Mouse (Mus musculus) adrenal gland, adult 8-10 months (tissue): ENCODE results near the gene Pde6b. TPM values are rescaled to one million over a fixed set of nuclear protein-coding genes. Genes with fewer than 3 reads are reported as not detected.

ENCODE experiments used
- DNase-seq: peaks from one replicate; pipeline ENCODE4 v3.0.0; 2022
- total RNA-seq, 4 experiments: library from RNA; stranded (reverse); gene quantifications; 2 replicates each; pipeline ENCODE4 v1.2.4; 2022

Gene Pde6b
- total RNA-seq: not detected

DNA sequence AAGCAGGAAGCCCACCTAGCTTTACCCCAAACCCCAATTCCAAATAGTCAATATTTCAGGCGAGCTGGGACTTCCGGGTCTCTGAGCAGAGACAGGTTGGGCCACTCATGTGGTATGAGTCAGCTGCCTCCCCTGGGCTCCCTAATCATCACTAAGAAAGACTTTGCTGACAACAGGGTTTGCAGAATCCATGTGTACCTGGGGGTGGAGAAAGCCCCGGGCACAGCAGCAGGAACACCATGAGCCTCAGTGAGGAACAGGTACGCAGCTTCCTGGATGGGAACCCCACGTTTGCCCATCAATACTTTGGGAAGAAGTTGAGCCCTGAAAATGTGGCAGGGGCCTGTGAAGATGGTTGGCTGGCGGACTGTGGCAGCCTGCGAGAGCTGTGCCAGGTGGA is at the start of gene Pde6b:
Gene Pde6b (plus strand): TSS at position 191 of the 400 bp plus-strand sequence.
- no peak for DNase-seq

DNA sequence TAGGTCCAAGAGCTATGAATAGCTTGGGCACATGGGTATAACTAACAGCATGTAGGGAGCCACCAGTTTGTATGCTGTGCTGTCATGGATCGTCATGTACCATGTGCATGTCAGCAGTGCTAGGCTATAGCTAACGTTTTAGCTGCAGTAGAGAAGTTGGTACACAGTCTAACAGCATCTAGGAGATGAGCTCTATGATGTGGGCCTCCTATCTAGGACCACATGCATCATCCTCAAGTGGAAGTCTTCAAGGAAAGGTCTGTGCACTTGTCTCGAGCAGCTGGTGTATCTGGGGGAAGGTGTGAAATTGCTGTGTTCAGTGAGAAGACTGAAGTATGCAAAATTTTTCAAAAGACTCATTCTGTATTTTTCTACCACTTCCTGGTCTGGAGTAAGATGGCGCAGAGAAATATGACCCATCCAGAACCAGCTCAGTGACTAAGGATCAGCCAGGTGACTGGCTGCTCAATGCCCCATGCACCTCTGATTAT is 44.5 kb upstream of the Pde6b start:
- DNase-seq: no peak

DNA sequence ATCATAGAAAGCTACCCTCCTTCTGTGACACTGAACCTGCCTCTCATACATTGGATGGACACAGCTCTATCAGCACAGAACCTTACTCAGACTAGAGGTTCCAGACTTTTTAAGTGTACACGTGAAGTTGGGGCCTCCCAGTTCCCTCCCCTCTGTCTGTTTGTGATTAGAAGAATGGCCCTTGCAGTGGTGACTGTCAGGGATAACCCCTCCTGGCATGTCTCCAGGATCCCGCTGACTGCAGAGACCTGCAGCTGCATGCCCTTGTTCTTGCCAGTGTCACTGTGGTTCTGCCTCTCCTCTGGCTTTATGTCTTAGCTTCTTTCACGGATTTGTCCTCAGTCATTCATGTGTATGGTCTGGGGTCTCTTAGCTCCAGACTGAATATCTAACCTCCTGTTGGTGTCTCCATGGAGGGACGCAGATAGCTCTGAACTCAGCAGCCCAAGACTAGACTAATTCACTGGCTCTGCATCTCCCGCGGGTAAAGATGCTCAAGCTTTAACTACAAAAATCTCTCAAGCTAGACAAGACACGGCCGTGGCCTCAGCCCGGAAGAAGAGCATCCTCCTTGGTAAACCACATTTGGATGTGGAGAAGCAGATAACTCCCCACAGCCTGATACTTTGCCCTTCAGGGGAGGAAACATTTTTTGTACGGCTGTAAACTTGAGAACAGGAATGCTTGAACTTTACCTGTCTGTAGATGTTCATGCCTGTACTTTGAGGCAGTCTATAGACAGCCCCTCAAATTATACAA is 42.7 kb upstream of the Pde6b start:
- DNase-seq: no peak

DNA sequence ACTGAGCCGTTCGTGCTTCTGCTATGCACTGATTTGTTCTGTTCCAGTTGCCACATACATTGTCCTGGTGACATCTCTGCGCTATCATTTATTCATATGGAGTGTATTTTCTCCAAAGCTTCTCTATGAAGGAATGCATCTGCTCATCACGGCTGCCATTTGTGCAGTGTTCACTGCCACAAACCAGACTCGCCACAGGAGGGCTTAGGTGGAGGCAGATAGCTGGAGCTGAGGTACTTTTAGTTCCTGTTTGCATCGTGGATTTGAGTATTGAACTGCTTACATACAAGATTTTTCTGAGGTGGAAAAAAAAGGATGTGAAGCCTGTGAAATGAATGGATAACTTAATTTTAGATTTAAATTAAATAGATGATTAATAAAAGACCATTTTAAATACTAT is 40.3 kb upstream of the Pde6b start:
- DNase-seq: no peak

DNA sequence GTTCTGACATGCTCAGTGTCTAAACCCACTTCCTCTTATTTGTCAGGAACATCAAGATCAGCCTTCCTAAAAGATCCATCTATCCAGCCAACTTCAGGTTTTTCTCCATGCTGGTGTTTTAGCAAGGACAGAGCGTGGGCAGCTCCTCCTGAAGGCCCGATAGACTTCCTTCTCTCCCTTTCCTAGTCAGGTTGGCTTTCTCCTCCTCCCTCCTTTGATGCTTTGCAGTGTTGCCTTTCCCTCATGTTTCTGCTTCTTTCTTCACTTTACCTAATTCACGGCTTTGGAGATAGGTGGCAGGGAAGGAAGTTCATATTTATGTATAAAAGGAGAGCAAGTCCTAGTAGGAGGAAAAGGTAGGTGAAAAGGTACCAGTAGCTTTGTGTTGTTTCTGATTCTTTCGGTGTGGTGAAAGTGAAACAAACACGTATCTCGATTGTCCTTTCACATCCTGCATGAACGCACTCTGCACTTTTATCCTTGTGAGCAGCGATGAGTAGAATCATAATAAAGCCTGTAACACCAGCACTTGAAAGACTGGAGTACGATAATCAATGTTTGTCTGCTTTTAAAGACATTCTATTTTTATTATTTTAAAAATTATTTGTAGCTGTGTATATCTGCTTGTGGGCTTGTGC is 38.6 kb upstream of the Pde6b start:
- DNase-seq: no peak

DNA sequence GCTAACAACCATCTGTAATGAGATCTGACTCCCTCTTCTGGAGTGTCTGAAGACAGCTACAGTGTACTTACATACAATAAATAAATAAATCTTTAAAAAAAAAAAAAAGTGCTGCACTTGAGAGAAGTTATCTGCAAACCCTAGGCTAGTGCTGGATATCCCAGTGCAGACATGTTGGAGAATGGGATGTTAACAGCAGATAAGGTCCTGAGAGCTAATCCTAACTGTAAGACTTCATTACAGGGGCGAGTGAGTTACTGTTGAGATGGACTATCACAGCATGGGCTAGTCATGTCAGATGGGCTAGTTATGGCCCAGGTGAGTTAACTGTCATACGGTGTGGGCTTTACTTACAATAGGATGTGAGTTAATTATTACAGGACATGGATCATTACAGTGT is 34.1 kb upstream of the Pde6b start:
- no peak for DNase-seq

DNA sequence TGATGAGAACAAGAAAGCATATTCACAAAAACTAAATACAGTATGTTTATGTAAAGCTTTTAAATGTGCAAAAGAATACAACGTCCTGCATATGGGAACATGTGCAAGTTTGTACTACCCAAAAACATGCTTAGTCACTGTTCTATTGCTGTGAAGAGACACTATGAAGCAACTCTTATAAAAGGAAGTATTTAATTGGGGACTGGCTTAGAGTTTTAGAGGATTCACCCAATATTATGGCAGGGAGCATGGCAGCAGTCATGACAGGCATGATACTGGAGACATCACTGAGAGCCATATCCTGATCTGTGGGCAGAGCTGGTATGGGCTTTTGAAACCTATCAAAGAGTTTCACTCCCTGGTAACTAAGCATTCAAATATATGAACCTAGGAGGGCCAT is 30.3 kb upstream of the Pde6b start:
- DNase-seq: no peak

DNA sequence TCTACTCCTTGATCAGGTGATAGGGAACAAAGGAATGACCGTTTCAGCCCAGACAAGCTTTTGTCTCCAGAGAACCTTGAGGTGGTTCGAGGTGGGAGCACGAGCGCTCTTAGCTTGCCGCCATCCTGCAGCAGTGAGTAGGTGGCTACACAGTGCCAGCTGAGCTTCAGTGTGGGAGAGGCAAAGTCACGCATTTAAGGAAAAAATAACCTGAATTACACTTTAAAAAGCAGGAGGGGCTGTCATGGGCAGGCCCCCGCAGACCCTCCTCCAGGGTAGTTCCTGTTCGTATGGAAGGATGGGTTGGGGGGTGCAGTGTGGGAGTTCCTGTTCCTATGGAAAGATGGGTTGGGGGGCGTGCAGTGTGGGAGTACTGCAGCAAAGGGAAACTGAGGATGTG is 28.7 kb upstream of the Pde6b start:
- no peak for DNase-seq

DNA sequence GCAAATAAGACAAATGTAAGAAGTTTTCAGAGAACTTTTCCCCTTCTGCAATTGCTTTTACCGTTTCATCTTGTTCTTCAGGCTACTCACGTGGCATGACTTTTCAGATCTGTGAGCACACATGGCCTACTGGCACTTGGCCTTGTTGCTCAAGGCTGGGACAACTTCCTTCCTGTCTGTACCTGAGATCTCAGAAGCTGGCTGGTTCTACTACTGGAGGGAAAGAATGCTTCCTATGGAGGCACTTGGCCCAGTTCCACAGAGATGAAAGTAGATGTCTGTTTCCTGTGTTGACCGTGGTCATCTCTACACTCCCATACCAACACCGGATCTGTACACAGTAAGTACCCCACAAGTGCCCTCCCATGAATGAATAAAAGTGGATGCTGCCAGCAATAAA is 28.0 kb upstream of the Pde6b start:
- no peak for DNase-seq

DNA sequence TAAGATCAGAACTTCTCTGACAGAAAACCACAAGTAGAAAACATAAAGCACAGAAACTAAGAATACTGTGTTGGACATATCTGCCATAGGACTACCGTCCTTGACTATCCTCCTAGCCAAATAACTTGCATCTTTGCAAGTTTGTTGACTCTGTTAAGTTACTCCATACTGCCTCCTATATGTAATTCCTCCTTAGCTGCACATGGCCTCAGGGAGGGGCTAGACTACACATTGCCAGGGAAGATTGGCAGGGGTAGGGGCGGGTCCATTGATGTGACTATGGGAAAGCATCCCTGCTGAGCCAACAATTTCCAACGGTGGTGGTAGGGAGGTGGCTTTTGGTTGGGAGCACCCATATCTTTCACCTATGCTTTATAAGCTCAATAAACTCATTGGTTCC is 25.9 kb upstream of the Pde6b start:
- DNase-seq: no peak

DNA sequence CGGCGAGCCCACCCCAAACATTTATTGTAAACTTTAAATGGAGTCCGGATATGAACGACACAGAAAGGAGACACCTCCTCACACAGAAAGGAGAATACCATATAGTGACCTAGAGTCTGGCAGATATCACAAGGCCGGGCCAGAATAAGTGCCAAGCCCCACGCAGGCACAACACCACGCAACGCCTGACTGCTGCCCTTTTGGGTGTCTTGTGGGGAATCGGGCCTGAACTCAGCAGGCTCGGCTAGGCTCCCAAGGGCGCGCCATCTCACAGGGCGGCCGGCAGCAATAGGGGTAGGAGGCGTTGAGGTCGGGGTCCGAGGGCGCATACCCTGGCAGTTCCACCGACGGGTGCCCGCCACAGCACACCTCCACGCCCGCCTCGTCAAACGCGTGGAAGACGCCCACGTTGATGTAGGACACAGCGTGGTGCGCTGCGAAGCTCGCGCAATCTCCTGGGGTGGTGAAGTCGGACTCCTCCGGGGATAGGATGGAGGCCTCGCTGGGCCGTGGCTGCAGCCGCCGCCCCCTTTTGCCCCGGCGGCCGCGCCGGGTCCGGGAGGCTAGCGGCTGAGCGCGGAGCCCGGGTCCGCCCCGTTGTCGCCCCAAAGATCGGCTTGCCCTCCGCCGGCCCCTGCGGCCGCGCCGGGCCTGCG is 21.7 kb upstream of the Pde6b start:
- no peak for DNase-seq

DNA sequence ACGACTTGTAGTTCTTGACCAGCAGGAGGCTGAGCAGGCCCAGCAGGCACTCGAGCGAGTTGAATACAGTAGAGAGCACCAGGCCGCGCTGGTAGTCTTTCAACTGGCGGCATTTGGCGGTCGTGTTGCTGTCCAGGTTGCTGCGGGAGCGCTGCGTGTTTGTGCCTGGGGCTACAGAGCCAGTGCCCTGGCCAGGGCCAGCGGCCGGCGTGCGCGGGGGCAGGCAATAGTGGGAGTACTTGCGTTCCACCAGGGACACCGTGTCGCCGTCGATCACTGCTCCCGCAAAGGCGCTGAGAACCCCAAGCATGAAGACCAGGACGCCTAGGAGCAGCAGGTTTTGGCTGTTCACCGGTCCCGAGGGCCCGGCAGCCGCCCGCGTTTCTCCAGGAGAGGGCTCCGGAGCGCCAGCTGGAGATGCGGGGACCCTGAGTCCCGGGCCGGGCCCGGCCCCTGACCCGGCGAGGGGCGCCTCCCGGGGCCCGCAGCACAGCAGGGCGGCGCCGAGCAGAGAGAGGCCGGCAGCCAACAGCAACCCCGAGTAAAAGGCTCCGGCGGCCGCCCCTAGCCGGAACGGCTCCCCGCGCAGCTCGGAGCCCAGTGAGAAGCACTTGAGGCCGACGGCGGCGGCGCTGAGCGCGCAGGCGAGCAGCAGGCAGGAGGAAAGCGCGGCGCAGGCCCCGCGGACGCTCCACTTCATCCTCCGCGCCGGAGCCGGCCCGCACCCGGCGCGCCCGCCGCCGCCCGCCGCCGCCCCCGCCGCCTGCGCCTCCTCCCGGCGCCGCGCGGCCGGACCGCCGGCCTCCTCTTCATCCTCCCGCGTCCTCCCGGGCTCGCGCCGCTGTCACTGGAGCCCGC is 21.0 kb upstream of the Pde6b start:
- peak; percentile 29 for DNase-seq

DNA sequence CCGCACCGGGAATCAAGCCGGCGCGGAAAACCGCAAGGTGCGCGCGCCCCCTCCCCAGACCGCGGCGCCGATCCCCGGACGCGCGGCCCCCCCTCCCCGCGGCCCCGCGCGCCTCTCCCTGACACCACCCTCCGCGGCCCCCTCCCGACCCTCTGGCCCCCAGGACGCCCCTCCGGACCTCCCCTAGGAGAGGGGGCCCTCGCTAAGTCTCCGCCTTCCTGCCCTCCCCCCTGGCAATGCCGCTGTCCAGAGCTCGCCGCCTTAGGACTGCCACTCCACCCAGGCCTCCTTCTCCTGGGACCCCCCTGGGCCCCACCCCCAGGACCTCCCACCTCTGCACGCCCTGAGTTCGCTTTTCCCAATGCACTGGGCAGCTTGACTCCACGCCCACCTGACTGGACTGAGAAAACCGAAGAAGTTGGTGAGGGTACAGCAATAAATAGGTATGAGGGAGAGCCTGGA is 20.3 kb upstream of the Pde6b start, which contains the start of gene Gm42517:
Gene Gm42517 (minus strand): TSS at position 52 of the 462 bp plus-strand sequence.
- DNase-seq: no peak

DNA sequence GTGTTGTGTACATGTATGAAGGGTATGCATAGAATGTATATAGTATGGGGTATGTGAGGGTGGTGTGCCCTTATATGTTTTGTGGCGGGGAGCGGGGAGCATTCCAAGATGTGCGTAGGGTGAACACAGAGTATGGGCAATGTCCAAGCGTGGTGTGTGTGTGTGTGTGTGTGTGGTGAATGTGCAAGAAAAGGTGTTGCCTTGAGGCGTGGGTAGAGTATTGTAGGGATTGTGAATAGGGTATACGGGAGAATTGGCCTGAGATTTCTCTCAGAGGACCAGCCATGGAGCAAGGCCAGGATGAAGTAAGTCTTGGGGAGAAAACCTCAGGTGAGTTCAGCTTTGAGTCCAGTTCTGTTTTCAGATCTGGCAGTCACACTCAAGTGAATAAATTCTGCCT is 19.7 kb upstream of the Pde6b start:
- DNase-seq: no peak

DNA sequence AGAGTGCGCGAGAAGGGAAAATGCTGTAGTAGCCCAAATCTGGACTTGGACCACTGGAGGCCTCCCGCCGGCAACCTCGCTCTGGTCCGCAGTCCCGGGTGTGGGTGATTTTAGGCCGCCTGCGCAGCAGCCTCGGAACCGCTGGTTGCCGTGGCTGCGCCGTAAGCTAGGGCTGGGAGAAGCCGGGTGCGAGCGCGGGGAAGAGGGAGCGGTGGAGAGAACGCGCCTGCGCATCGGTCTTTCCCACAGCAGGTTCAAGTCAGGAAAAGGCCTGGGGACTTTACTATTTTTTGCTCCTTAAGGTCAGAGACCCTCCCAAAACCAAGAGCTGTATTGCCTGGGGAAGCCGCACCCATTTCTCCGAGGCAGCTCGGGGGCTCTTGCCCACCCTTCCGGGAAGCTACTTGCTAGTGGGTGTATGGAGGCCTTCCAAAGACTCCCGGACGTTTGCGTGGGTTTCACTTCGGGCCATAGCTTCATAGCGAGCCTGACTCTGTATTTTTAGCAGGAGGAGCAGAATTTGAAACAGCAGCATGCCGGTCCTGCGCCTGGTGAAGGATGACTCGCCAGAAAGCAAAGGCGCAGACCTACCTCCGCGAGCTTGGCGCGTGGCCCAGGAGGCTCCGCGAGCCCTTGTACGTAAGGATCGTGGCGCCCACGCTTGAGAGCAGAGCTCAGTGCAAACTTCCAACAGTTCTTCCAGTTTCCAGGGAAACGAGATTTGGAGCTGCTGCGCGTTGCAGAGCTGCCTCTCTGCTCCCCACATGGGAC is 19.2 kb upstream of the Pde6b start:
- peak; percentile 33 for DNase-seq

DNA sequence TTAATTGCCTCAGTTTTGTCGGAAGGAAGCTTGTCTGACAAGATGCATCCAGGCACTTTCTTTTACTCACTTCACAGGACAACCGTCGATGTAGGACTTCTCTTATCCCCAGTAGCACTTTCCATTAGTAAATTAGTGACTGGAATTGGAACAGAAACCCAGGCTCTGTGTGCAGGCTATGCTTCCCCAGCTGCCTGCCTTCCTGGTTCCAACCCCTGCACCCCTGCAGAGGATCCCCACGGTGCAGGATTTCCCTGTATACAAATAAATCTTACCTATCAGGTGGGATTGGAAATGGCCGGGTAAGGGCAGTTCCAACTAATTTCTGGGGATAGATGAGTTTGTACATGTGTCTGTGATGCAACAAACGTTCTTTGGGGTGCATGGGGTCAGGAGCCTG is 18.2 kb upstream of the Pde6b start:
- no peak for DNase-seq

DNA sequence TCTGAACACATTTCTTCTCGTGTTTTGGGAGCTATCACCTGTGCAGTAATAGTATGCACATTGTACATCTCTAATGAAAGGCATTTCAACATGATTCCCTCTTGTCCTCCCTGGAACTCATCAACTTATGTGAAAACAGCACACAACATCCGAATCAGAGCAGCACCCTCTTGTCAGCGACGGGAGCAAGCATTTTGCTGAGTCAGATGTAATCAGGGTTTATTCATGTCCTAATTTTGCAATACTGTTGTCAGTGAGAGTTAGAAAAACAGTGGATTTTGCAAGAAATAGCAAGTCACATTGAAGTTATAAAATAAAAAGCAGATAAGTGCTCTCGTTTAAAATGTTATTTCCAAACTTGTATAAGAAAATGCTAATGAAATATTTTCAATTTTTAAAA is 14.1 kb upstream of the Pde6b start:
- DNase-seq: no peak

DNA sequence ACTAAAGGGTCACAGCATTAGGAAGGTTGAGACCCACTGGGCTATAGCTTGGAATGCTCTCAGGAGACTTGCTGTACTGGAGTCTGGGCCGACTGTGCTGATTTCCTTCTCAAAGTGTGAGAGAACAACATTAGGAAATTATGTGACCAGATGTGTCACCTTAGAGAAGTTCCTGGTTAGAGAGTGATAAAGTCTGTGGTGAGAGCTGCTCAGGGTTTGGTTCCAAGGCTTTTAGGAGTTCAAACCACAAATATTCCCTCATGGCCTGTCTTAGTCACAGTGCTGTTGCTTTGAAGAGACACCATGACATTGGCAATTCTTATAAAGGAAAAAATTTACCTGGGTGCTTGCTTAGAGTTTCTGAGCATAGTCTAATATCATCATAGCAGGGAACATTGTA is 12.1 kb upstream of the Pde6b start:
- DNase-seq: no peak

DNA sequence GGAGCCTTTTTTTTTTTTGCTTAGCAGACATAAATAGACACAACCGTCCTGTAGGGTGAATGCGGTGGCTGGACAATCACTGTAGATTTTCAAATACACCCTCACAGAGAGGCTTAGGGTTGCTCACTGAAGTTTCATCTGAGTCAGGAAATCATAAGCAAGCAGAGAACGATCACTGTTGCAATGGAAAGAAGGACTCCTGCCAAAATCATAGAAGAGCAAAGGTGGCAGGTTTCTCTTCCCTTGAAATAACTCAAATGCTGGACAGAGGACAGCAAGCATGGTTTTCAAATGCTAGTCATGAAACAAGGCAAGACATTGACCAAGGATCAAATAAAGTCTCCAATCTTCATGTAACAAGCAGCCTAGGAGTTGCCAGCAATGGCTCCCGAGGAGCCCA is 9.8 kb upstream of the Pde6b start:
- DNase-seq: no peak

DNA sequence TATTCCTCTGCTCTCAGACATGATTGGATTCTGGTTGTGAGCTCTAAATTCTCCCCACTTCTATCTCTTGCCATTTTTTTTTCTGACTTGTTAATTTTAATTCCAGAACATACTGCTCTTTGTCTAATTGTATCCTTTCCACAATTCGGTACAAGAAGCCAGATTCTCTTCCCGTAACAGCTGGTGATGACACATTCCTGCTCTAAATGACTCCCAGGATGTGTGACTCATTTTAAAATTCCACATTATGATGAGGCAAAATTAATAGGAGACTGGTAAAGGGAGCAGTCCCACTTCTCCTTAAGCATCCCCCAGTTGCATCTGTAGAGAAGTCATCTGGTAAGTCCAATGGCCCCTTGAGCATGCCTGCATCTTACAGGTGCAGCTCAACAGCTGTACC is 2.6 kb upstream of the Pde6b start:
- DNase-seq: no peak

DNA sequence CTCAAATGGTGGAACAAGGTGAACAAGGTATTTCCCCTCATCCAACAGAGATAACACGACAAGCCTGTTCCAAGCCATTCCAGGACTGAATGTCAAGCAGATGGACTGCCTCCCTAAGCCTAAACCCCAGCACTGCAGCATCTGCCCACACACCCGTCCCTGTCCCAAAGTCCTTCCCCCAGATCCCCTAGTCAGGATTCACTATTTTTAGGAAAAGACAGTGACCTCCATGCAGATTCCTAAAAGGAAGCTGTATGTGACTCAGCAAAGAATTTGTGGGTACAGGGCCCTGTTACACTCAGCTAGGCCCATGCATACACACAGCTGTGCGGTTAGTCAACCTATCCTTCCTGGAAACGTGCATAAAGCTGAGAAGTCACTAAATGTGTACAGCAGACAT is 1.7 kb upstream of the Pde6b start:
- DNase-seq: no peak

DNA sequence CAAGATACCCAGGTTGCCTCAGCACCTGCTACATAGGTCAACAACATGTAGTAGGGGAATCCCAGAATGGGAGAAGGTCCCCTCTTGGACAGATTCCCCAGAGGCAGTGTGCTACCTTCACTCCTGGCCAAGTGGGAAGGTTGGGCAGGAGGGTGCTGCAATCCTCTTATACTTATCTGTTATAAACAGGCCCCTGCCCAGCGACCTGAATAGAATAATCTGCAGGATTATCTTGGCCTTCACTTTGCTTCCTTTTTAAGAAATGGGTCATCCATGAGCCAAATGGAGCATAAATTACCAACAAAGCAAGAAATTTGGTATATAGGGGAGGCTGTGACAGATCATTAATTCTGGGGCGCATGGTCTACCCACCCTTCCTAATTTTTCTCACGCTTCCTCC is 1.6 kb downstream of the Pde6b start:
- no peak for DNase-seq
